Mouse (Mus musculus) spleen, embryonic (tissue): ENCODE data around the gene Eif2d.

Experiments
- CTCF ChIA-PET: fragments of 350-600 bp; sonication (Branson Sonifier 250); formaldehyde crosslinking; loops from one replicate; lab custom pipeline; 2022; lab: Charles Lee

The Eif2d gene

GRCm38 (mm10) chr1:131138191-131139016 is 14.6 kb upstream of the Eif2d start, which contains the start of gene Dyrk3:
Gene Dyrk3, minus strand, starts transcription at chr1:131138340.
- CTCF ChIA-PET = interaction anchor here (0.7 to 1.4 kb wide), 3 partner anchors 16 to 22 kb away, joined by 3 read pairs; no protein-coding TSS in a partner anchor

GRCm38 (mm10) chr1:131139102-131140095 is 13.6 kb upstream of the Eif2d start:
- CTCF ChIA-PET = interaction anchor here (1.2 to 1.4 kb wide), 2 partner anchors 21 to 23 kb away, joined by 3 read pairs; no protein-coding TSS in a partner anchor

DNA sequence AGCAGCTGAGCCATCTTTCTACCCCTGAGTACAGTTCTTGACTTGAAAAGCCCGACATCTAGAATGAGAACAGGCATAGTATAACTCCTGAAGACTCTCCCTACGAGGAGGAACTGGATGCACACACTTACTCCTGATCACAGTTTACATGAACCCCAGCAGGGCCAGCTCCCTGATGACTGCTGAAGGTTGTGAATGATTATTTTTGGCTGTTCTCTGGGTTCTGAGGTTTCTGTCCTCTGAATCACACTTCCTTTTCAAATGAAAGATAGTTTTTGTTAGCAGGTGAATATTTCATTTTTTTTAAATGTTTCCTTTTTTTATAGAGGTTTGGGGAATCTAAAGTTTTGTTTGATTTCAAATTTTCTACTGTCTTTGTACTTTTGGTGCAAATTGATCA is 11.5 kb upstream of the Eif2d start:
- CTCF ChIA-PET = no interaction called here

- CTCF ChIA-PET = no interaction called here
Measured at GRCm38 (mm10) chr1:131142472-131142871, 10.5 kb upstream of the Eif2d start.

DNA sequence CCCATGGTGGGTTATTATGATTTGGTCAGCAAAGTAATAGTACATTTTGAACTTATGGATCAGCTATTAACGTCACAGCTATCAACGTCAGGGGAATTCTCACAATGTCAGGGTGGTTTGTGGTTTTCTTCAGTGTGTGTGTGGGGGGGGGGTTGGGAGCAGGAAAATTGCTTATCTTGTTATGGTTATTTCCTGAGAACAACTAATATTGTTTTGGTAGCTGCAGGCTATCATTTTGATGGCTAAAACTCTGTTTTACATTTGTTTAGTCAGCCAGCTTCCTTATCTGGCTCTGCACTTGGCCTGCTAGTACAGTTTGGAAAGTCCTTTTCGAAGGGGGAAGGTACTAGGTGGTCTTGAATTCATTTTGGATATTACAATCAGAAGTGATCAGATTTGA is 7.8 kb upstream of the Eif2d start:
- CTCF ChIA-PET = interaction anchor here (0.6 kb wide), 3 partner anchors 36 to 54 kb away, joined by 3 to 14 read pairs (median 3); no protein-coding TSS in a partner anchor

- CTCF ChIA-PET = interaction anchor here (0.6 kb wide), 1 partner anchor 100 kb away, joined by 4 read pairs; no protein-coding TSS in a partner anchor
Measured at GRCm38 (mm10) chr1:131146181-131146614, 6.8 kb upstream of the Eif2d start.

GRCm38 (mm10) chr1:131149496-131149895 is 3.5 kb upstream of the Eif2d start:
- CTCF ChIA-PET = no interaction called here

DNA sequence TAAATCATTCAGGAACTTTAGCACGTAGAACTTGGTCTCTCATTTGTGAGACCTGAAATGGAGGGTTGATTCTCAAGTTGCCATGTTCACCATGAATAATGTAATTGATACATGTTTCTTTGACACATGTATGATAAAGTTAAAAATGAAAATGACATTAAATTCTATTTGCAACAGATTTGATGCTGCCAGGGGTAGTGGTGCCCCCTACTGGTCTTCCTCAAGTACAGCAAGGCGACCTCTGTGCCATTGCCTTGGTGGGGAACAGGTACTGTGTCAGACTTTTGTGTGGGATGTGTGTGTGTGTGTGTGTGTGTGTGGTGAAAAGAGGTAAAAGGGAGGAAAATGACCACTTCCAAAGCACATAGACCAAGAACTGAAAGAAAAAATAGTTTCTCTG is 2.5 kb downstream of the Eif2d start:
- CTCF ChIA-PET = interaction anchor here (0.7 to 1.2 kb wide), 5 partner anchors 36 to 440 kb away, joined by 3 to 5 read pairs (median 3); partner anchors contain the start of gene Gm29427

DNA sequence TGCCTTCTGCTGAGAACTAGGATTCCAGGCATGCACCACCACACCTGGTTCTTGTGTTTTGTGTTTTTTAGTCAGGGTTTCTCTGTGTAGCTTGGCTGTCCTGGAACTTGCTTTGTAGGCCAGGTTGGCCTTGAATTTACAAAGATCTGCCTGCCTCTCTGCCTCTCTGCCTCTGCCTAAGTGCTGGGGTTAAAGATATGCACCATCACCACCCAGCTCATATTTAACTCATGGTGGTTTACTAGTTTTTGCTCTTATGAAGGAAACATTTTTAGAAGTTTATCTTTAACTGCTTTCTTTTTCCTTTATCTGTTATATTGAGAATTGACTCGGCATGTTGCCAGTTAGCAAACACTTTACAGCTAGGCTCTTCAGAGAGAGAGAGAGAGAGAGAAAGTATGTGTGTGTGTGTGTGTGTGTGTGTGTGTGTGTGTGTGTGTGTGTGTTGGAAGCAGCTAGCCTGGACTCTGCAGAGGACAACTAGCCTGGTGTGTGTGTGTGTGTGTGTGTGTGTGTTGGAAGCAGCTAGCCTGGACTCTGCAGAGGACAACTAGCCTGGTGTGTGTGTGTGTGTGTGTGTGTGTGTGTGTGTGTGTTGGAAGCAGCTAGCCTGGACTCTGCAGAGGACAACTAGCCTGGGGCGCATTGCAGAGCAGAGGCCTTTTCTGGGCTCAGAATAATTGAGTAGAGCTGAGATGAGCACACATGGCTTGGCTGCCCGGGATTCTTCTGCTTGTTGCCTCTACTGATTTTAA is 6.8 kb downstream of the Eif2d start:
- CTCF ChIA-PET = interaction anchor here (0.7 kb wide), 1 partner anchor 91 kb away, joined by 7 read pairs; no protein-coding TSS in a partner anchor

DNA sequence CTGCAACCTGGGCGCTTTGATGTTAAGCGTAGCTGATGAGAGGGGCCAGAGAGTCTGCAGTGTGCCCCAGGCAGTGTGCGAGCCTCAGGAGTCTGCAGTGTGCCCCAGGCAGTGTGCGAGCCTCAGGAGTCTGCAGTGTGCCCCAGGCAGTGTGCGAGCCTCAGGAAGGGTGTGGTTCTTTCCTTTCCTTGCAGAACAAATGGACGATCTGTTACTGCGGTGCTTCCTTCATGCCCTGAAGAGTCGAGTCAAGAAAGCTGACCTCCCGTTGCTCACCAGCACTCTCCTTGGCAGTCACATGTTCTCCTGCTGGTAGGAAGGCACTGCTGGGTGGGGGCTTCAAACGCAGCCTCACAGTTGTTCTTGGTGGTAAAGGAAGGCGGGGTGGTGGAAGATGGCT is 8.1 kb downstream of the Eif2d start:
- CTCF ChIA-PET = no interaction called here

GRCm38 (mm10) chr1:131164427-131164826 is 11.4 kb downstream of the Eif2d start:
- CTCF ChIA-PET = no interaction called here

- CTCF ChIA-PET = no interaction called here
Measured at GRCm38 (mm10) chr1:131167612-131168011, 14.6 kb downstream of the Eif2d start.

DNA sequence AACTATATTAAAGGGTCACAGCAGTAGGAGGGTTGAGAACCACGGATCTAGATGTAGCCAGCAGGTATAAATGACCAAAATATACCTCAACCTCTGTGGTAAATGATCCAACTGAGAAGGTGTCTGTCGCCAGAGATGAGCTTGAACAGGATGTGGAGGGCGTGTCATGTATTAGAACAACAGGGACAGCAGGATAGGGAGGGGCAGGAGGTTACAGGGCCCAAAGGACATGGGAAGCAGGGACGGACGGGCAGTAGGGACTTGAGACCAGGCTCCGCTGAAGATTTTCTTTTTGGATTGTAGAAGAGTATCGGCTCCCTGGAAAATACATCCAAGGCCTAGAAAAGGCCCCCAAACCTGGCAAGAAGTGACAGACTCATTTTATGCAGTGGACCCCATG is 20.0 kb downstream of the Eif2d start:
- CTCF ChIA-PET = no interaction called here

GRCm38 (mm10) chr1:131173809-131174208 is 20.8 kb downstream of the Eif2d start:
- CTCF ChIA-PET = interaction anchor here (1.2 kb wide), 1 partner anchor 11 kb away, joined by 3 read pairs; no protein-coding TSS in a partner anchor

- CTCF ChIA-PET = interaction anchor here (0.9 to 1.2 kb wide), 2 partner anchors 11 to 35 kb away, joined by 3 read pairs; no protein-coding TSS in a partner anchor
Measured at GRCm38 (mm10) chr1:131174299-131174861, 21.4 kb downstream of the Eif2d start.

DNA sequence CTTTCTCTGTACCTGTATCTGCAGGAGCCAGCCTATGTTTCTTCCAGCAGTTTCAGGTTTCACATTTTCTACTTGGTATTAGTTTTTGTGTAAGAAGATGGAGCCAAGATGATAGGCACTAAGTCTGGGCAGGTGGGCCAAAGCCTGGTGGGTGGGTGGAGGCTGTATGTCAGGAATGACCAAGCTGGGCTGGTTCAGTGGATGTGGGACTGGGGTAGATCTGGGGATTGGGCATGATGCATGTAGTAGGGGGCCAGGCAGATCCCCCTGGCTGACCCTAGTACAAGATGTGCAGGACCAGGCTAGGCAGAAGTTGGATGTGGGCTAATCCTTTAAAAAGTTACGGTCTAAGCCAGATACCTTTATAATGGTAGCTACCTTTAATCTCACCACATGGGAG is 22.2 kb downstream of the Eif2d start:
- CTCF ChIA-PET = interaction anchor here (0.5 to 0.9 kb wide), 2 partner anchors 34 to 58 kb away, joined by 3 read pairs; no protein-coding TSS in a partner anchor

- CTCF ChIA-PET = interaction anchor here (0.5 kb wide), 1 partner anchor 59 kb away, joined by 3 read pairs; no protein-coding TSS in a partner anchor
Measured at GRCm38 (mm10) chr1:131175819-131176218, 22.8 kb downstream of the Eif2d start.

GRCm38 (mm10) chr1:131177249-131177648 is 24.3 kb downstream of the Eif2d start:
- CTCF ChIA-PET = interaction anchor here (0.6 kb wide), 1 partner anchor 29 kb away, joined by 6 read pairs; no protein-coding TSS in a partner anchor

GRCm38 (mm10) chr1:131178083-131178482 is 25.1 kb downstream of the Eif2d start:
- CTCF ChIA-PET = interaction anchor here (0.6 kb wide), 1 partner anchor 28 kb away, joined by 6 read pairs; no protein-coding TSS in a partner anchor

DNA sequence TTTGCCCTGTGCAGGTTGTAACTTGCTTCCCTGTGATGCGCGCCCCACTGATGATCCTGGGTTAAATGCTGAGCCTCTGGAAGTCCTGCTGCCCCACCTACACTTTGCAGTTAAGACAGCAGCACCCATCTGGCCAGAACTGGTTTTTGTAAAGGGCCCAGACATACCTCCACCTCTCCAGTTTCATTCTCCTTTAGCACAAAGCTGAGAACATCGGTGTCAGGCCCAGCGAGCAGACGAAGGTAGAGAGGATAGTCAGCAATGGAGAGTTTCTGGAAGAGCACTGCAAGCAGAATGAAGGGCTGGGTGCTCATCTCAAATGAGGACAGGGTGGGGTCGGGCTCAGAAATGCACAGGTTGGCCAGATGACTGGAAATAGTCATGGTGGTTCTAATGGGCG is 27.4 kb downstream of the Eif2d start:
- CTCF ChIA-PET = interaction anchor here (2.3 kb wide), 1 partner anchor 26 kb away, joined by 18 read pairs; no protein-coding TSS in a partner anchor
